Mouse (Mus musculus): ENCODE data around the gene Nfia.

The Nfia gene

GRCm38 (mm10) chr4:97868307-97868937 lies 95.9 kb downstream of the Nfia start:
- no peak for DNase-seq (ENCODE audit: low read depth, low spot score)

- no peak for DNase-seq (ENCODE audit: low read depth, low spot score)
These were observed 96.5 kb downstream of the Nfia start for GRCm38 (mm10) chr4:97868938-97869440.

GRCm38 (mm10) chr4:97869451-97869850 lies 96.9 kb downstream of the Nfia start:
- no peak for DNase-seq (ENCODE audit: low read depth, low spot score)

- DNase-seq (ENCODE audit: low read depth, low spot score) = peak; percentile 17
These were observed 99.4 kb downstream of the Nfia start for GRCm38 (mm10) chr4:97871770-97872439.

GRCm38 (mm10) chr4:97874916-97875315 lies 102.4 kb downstream of the Nfia start:
- no peak for DNase-seq (ENCODE audit: low read depth, low spot score)

GRCm38 (mm10) chr4:97875901-97876300 lies 103.4 kb downstream of the Nfia start:
- no peak for DNase-seq (ENCODE audit: low read depth, low spot score)

- DNase-seq (ENCODE audit: low read depth, low spot score) = no peak
These were observed 107.2 kb downstream of the Nfia start for GRCm38 (mm10) chr4:97879696-97880095.

GRCm38 (mm10) chr4:97880120-97881055 lies 107.9 kb downstream of the Nfia start:
- no peak for DNase-seq (ENCODE audit: low read depth, low spot score)

- DNase-seq (ENCODE audit: low read depth, low spot score) = no peak
These were observed 113.0 kb downstream of the Nfia start for GRCm38 (mm10) chr4:97885574-97885973.

GRCm38 (mm10) chr4:97886220-97886619 lies 113.7 kb downstream of the Nfia start:
- DNase-seq (ENCODE audit: low read depth, low spot score) = no peak

GRCm38 (mm10) chr4:97887228-97887627 lies 114.7 kb downstream of the Nfia start:
- no peak for DNase-seq (ENCODE audit: low read depth, low spot score)

GRCm38 (mm10) chr4:97891063-97891462 lies 118.5 kb downstream of the Nfia start:
- DNase-seq (ENCODE audit: low read depth, low spot score) = no peak

GRCm38 (mm10) chr4:97891611-97892010 lies 119.1 kb downstream of the Nfia start:
- DNase-seq (ENCODE audit: low read depth, low spot score) = no peak

GRCm38 (mm10) chr4:97893915-97894884 lies 121.7 kb downstream of the Nfia start:
- DNase-seq (ENCODE audit: low read depth, low spot score) = no peak

- no peak for DNase-seq (ENCODE audit: low read depth, low spot score)
These were observed 123.4 kb downstream of the Nfia start for GRCm38 (mm10) chr4:97895940-97896339.

- no peak for DNase-seq (ENCODE audit: low read depth, low spot score)
These were observed 127.9 kb downstream of the Nfia start for GRCm38 (mm10) chr4:97900256-97900944.

GRCm38 (mm10) chr4:97905826-97906225 lies 133.3 kb downstream of the Nfia start:
- DNase-seq (ENCODE audit: low read depth, low spot score) = no peak

GRCm38 (mm10) chr4:97908576-97909147 lies 136.1 kb downstream of the Nfia start:
- no peak for DNase-seq (ENCODE audit: low read depth, low spot score)

GRCm38 (mm10) chr4:97910115-97910776 lies 137.7 kb downstream of the Nfia start:
- no peak for DNase-seq (ENCODE audit: low read depth, low spot score)

All from mesoderm, embryonic 11.5 days (tissue).